Mouse (Mus musculus) C2C12 (cell line): Measurements from ENCODE around the gene Gm49396. TPM values are rescaled to one million over a fixed set of nuclear protein-coding genes. Genes with fewer than 3 reads are reported as not detected.

Source experiments
- H3K27me3 ChIP-seq: one replicate; pipeline ENCODE4 v1.6.1; 2011; ENCODE audit not compliant: control insufficient read depth, insufficient read depth, insufficient read length
- H3K36me3 ChIP-seq: one replicate; pipeline ENCODE4 v1.6.1; 2011; ENCODE audit not compliant: control insufficient read depth, insufficient read depth
- H3K4me3 ChIP-seq: one replicate; pipeline ENCODE4 v1.5.1; 2011; ENCODE audit warnings: mild to moderate bottlenecking, control low read depth; ENCODE audit not compliant: poor library complexity, insufficient read depth, severe bottlenecking
- H3K79me2 ChIP-seq: one replicate; pipeline ENCODE4 v1.6.1; 2011; ENCODE audit not compliant: control insufficient read depth, insufficient read depth
- H3K79me3 ChIP-seq: one replicate; pipeline ENCODE4 v1.6.1; 2011; ENCODE audit warnings: low read depth, control low read depth
- H3ac ChIP-seq: one replicate; pipeline ENCODE3; 2011; ENCODE audit warnings: low read depth; ENCODE audit not compliant: control insufficient read depth, insufficient read length
- CEBPB ChIP-seq: IDR thresholded peaks from one replicate; pipeline ENCODE4 v1.6.1; 2011; ENCODE audit warnings: low read depth, mild to moderate bottlenecking, control low read depth, moderate library complexity
- CTCF ChIP-seq: IDR thresholded peaks from one replicate; pipeline ENCODE4 v1.5.1; 2011; ENCODE audit not compliant: control insufficient read depth, insufficient read depth, insufficient read length
- FOSL1 ChIP-seq: IDR thresholded peaks from one replicate; pipeline ENCODE4 v1.8.0; 2011; ENCODE audit warnings: mild to moderate bottlenecking, low read length; ENCODE audit not compliant: poor library complexity, insufficient read depth, severe bottlenecking
- MAX ChIP-seq: IDR thresholded peaks from one replicate; pipeline ENCODE4 v1.6.1; 2011; ENCODE audit warnings: mild to moderate bottlenecking, control low read depth
- MYOD1 ChIP-seq: IDR thresholded peaks from one replicate; pipeline ENCODE4 v1.6.1; 2011; ENCODE audit warnings: low read depth; ENCODE audit not compliant: control insufficient read depth, insufficient read length
- MYOG ChIP-seq: IDR thresholded peaks from one replicate; pipeline ENCODE4 v1.6.1; 2011; ENCODE audit not compliant: control insufficient read depth, insufficient read length; ENCODE audit errors: extremely low read depth
- USF1 ChIP-seq: IDR thresholded peaks from one replicate; pipeline ENCODE4 v1.6.1; 2011; ENCODE audit warnings: low read depth, mild to moderate bottlenecking, control low read depth, moderate library complexity
- long read RNA-seq, 2 experiments: library from polyadenylated mRNA; unstranded; transcript quantifications; one replicate each; pipeline ENCODE4 v2.0.0; 2019 to 2020
- polyA plus RNA-seq: library from polyadenylated mRNA; unstranded; fragments of >200 nt; fragmentation: generic; extraction: Trizol; gene quantifications from one replicate; pipeline ENCODE4 v1.2.1, GENCODE M21; 2012; ENCODE audit warnings: missing spikeins

Gene Gm49396
- polyA plus RNA-seq: 0.73 TPM
- long read RNA-seq, experiment 1, partial matches to known transcripts: 1 of 3 reads
- long read RNA-seq, experiment 1, other reads (novel, unspliced or antisense): 2 of 3 reads
- long read RNA-seq, experiment 2, partial matches to known transcripts: 0 of 12 reads
- long read RNA-seq, experiment 2, other reads (novel, unspliced or antisense): 12 of 12 reads

- no peaks in the 10 kb centered on the region for H3K27me3 ChIP-seq
- peak within 1 kb of the TSS; percentile 90 for H3K4me3 ChIP-seq
- peaks cover 4% of the 10 kb centered on the region for H3K79me3 ChIP-seq
- peak within 1 kb of the TSS; percentile 71 for H3ac ChIP-seq
- peak; percentile 68 for TF ChIP-seq MAX
- no peak for TF ChIP-seq MYOD1
- peaks cover 38% of the 10 kb centered on the region for H3K79me2 ChIP-seq
- peaks cover 6% of the 10 kb centered on the region for H3K36me3 ChIP-seq
Measured at GRCm38 (mm10) chr7:30563117-30563905, at the start of gene Gm49396, which contains the start of the genes U2af1l4 and Psenen. Gm49396 (plus strand) TSS chr7:30563344. U2af1l4 (plus strand) TSS chr7:30563301. Psenen (minus strand) TSS chr7:30563627.

- Histone ChIP-seq H3K79me3 (no peaks in the 10 kb centered on the region), H3K27me3 (peaks cover 30% of the 10 kb centered on the region), H3K4me3 (no peak overlapping the region), H3K79me2 (no peaks in the 10 kb centered on the region), H3K36me3 (no peaks in the 10 kb centered on the region), H3ac (no peak overlapping the region)
- no peak for TF ChIP-seq MAX
- TF ChIP-seq MYOD1: no peak
- TF ChIP-seq MYOG: no peak
- no peak for TF ChIP-seq FOSL1
- TF ChIP-seq CTCF: no peak
- no peak for TF ChIP-seq USF1
- no peak for TF ChIP-seq CEBPB
Measured at GRCm38 (mm10) chr7:30515003-30515760, 48.0 kb upstream of the Gm49396 start.

GRCm38 (mm10) chr7:30518325-30518724 lies 44.8 kb upstream of the Gm49396 start:
- Histone ChIP-seq H3ac (no peak overlapping the region), H3K36me3 (no peaks in the 10 kb centered on the region), H3K27me3 (peaks cover 10% of the 10 kb centered on the region), H3K79me2 (no peaks in the 10 kb centered on the region), H3K79me3 (no peaks in the 10 kb centered on the region), H3K4me3 (no peak overlapping the region)
- TF ChIP-seq MYOG: no peak
- no peak for TF ChIP-seq MAX
- no peak for TF ChIP-seq MYOD1
- TF ChIP-seq USF1: no peak
- TF ChIP-seq FOSL1: no peak
- TF ChIP-seq CTCF: no peak
- no peak for TF ChIP-seq CEBPB

- Histone ChIP-seq H3K79me3 (no peaks in the 10 kb centered on the region), H3K79me2 (no peaks in the 10 kb centered on the region), H3K36me3 (no peaks in the 10 kb centered on the region), H3K27me3 (peaks cover 5% of the 10 kb centered on the region), H3ac (no peak overlapping the region), H3K4me3 (no peak overlapping the region)
- TF ChIP-seq MYOD1 (no peak), MYOG (no peak), MAX (no peak), FOSL1 (no peak), CTCF (no peak)
Measured at GRCm38 (mm10) chr7:30520396-30520795, 42.7 kb upstream of the Gm49396 start.

GRCm38 (mm10) chr7:30520856-30521255 lies 42.3 kb upstream of the Gm49396 start:
- Histone ChIP-seq H3K79me2 (no peaks in the 10 kb centered on the region), H3K4me3 (no peak overlapping the region), H3K36me3 (no peaks in the 10 kb centered on the region), H3K27me3 (peaks cover 1% of the 10 kb centered on the region), H3K79me3 (no peaks in the 10 kb centered on the region), H3ac (no peak overlapping the region)
- TF ChIP-seq MYOG (no peak), CTCF (no peak), USF1 (no peak), MAX (no peak), FOSL1 (no peak), CEBPB (no peak), MYOD1 (no peak)
